Mouse (Mus musculus): ENCODE data around the gene Ubr3. TPM values are rescaled to one million over a fixed set of nuclear protein-coding genes. Genes with fewer than 3 reads are reported as not detected.

The Ubr3 gene
- polyA plus RNA-seq, 1 experiment = 38.7 TPM

- TF ChIP-seq POLR2A (IDR thresholded peaks at IDR 0.05; ENCODE audit: borderline replicate concordance, low read depth, low read length) = no peak
- TF ChIP-seq CTCF (IDR thresholded peaks at IDR 0.05; ENCODE audit: low read depth, low read length) = no peak
- Histone ChIP-seq H3K27ac (ENCODE audit: insufficient read depth, low read depth, low read length) (no peak overlapping the region), H3K4me3 (ENCODE audit: insufficient read depth, low read length) (peak overlapping the region; percentile 71), H3K4me1 (ENCODE audit: control insufficient read depth, insufficient read depth, low read length) (peaks cover 4% of the 10 kb centered on the region; the same call in 1 of the 2 replicates)
These were observed 12.5 kb upstream of the Ubr3 start for GRCm38 (mm10) chr2:69884581-69884980.

GRCm38 (mm10) chr2:69885050-69885449 is 12.0 kb upstream of the Ubr3 start:
- 0 out of 2 replicates have a peak overlapping the region, but pooled peaks have one; percentile 28 for H3K27ac ChIP-seq (ENCODE audit: insufficient read depth, low read depth, low read length)
- no peak for TF ChIP-seq POLR2A (IDR thresholded peaks at IDR 0.05; ENCODE audit: borderline replicate concordance, low read depth, low read length)
- TF ChIP-seq CTCF (IDR thresholded peaks at IDR 0.05; ENCODE audit: low read depth, low read length) = no peak

GRCm38 (mm10) chr2:69885451-69886305 is 11.4 kb upstream of the Ubr3 start, which contains the start of gene Mettl5:
Gene Mettl5, minus strand, starts transcription at chr2:69885615.
- Histone ChIP-seq H3K4me3 (ENCODE audit: insufficient read depth, low read length) (peak within 1 kb of the TSS; percentile 71), H3K27ac (ENCODE audit: insufficient read depth, low read depth, low read length) (peak within 1 kb of the TSS; percentile 37)
- TF ChIP-seq CTCF (IDR thresholded peaks at IDR 0.05; ENCODE audit: low read depth, low read length) (no peak), POLR2A (IDR thresholded peaks at IDR 0.05; ENCODE audit: borderline replicate concordance, low read depth, low read length) (peak; percentile 74; the same call in 1 of the 2 replicates)

More at GRCm38 (mm10) chr2:69885050-69885449, 12.0 kb upstream of the Ubr3 start:
- H3K4me1 ChIP-seq (ENCODE audit: control insufficient read depth, insufficient read depth, low read length) = peaks cover 4% of the 10 kb centered on the region; the same call in 1 of the 2 replicates
- H3K4me3 ChIP-seq (ENCODE audit: insufficient read depth, low read length) = peak overlapping the region; percentile 71

GRCm38 (mm10) chr2:69888957-69889356 is 8.1 kb upstream of the Ubr3 start:
- H3K4me1 ChIP-seq (ENCODE audit: control insufficient read depth, insufficient read depth, low read length) = peaks cover 4% of the 10 kb centered on the region; the same call in 1 of the 2 replicates
- no peak overlapping the region for H3K4me3 ChIP-seq (ENCODE audit: insufficient read depth, low read length)
- no peak overlapping the region for H3K27ac ChIP-seq (ENCODE audit: insufficient read depth, low read depth, low read length)
- TF ChIP-seq POLR2A (IDR thresholded peaks at IDR 0.05; ENCODE audit: borderline replicate concordance, low read depth, low read length) (no peak), CTCF (IDR thresholded peaks at IDR 0.05; ENCODE audit: low read depth, low read length) (no peak)

More at GRCm38 (mm10) chr2:69885451-69886305, 11.4 kb upstream of the Ubr3 start, which contains the start of gene Mettl5:
- H3K4me1 ChIP-seq (ENCODE audit: control insufficient read depth, insufficient read depth, low read length) = peaks cover 4% of the 10 kb centered on the region; the same call in 1 of the 2 replicates

GRCm38 (mm10) chr2:69890843-69891242 is 6.2 kb upstream of the Ubr3 start:
- TF ChIP-seq POLR2A (IDR thresholded peaks at IDR 0.05; ENCODE audit: borderline replicate concordance, low read depth, low read length) (no peak), CTCF (IDR thresholded peaks at IDR 0.05; ENCODE audit: low read depth, low read length) (no peak)

GRCm38 (mm10) chr2:69893145-69893544 is 3.9 kb upstream of the Ubr3 start:
- Histone ChIP-seq H3K4me1 (ENCODE audit: control insufficient read depth, insufficient read depth, low read length) (no peaks in the 10 kb centered on the region), H3K4me3 (ENCODE audit: insufficient read depth, low read length) (no peak overlapping the region), H3K27ac (ENCODE audit: insufficient read depth, low read depth, low read length) (no peak overlapping the region)
- no peak for TF ChIP-seq CTCF (IDR thresholded peaks at IDR 0.05; ENCODE audit: low read depth, low read length)
- no peak for TF ChIP-seq POLR2A (IDR thresholded peaks at IDR 0.05; ENCODE audit: borderline replicate concordance, low read depth, low read length)

More at GRCm38 (mm10) chr2:69890843-69891242, 6.2 kb upstream of the Ubr3 start:
- H3K4me1 ChIP-seq (ENCODE audit: control insufficient read depth, insufficient read depth, low read length) = no peaks in the 10 kb centered on the region
- H3K4me3 ChIP-seq (ENCODE audit: insufficient read depth, low read length) = no peak overlapping the region
- no peak overlapping the region for H3K27ac ChIP-seq (ENCODE audit: insufficient read depth, low read depth, low read length)

- TF ChIP-seq CTCF (IDR thresholded peaks at IDR 0.05; ENCODE audit: low read depth, low read length) = no peak
- TF ChIP-seq POLR2A (IDR thresholded peaks at IDR 0.05; ENCODE audit: borderline replicate concordance, low read depth, low read length) = no peak
These were observed 3.2 kb upstream of the Ubr3 start for GRCm38 (mm10) chr2:69893891-69894290.

GRCm38 (mm10) chr2:69895502-69896223 is 1.4 kb upstream of the Ubr3 start:
- H3K27ac ChIP-seq (ENCODE audit: insufficient read depth, low read depth, low read length) = no peak overlapping the region

More at GRCm38 (mm10) chr2:69893891-69894290, 3.2 kb upstream of the Ubr3 start:
- H3K4me1 ChIP-seq (ENCODE audit: control insufficient read depth, insufficient read depth, low read length) = peaks cover under 1% of the 10 kb centered on the region
- no peak overlapping the region for H3K4me3 ChIP-seq (ENCODE audit: insufficient read depth, low read length)
- no peak overlapping the region for H3K27ac ChIP-seq (ENCODE audit: insufficient read depth, low read depth, low read length)

GRCm38 (mm10) chr2:69896224-69896581 is 843 bp upstream of the Ubr3 start:
- TF ChIP-seq CTCF (IDR thresholded peaks at IDR 0.05; ENCODE audit: low read depth, low read length) (no peak), POLR2A (IDR thresholded peaks at IDR 0.05; ENCODE audit: borderline replicate concordance, low read depth, low read length) (no peak)
- peaks cover 2% of the 10 kb centered on the region for H3K4me1 ChIP-seq (ENCODE audit: control insufficient read depth, insufficient read depth, low read length)
- H3K27ac ChIP-seq (ENCODE audit: insufficient read depth, low read depth, low read length) = no peak overlapping the region
- no peak overlapping the region for H3K4me3 ChIP-seq (ENCODE audit: insufficient read depth, low read length)

More at GRCm38 (mm10) chr2:69895502-69896223, 1.4 kb upstream of the Ubr3 start:
- peak; percentile 35; the same call in 1 of the 2 replicates for TF ChIP-seq CTCF (IDR thresholded peaks at IDR 0.05; ENCODE audit: low read depth, low read length)
- no peak for TF ChIP-seq POLR2A (IDR thresholded peaks at IDR 0.05; ENCODE audit: borderline replicate concordance, low read depth, low read length)
- Histone ChIP-seq H3K4me3 (ENCODE audit: insufficient read depth, low read length) (no peak overlapping the region), H3K4me1 (ENCODE audit: control insufficient read depth, insufficient read depth, low read length) (peaks cover 2% of the 10 kb centered on the region)
